Mouse (Mus musculus) liver, embryonic 14.5 days (tissue): ENCODE measurements around the gene Pgap3.

Experiments used
- CTCF ChIP-seq: IDR thresholded peaks from 2 replicates; pipeline ENCODE4 v1.5.1; 2016; ENCODE audit warnings: antibody characterized with exemption, low read depth, control low read depth
- EP300 ChIP-seq: IDR thresholded peaks from 2 replicates; pipeline ENCODE4 v1.6.1; 2016; ENCODE audit warnings: antibody characterized with exemption, low read depth

DNA sequence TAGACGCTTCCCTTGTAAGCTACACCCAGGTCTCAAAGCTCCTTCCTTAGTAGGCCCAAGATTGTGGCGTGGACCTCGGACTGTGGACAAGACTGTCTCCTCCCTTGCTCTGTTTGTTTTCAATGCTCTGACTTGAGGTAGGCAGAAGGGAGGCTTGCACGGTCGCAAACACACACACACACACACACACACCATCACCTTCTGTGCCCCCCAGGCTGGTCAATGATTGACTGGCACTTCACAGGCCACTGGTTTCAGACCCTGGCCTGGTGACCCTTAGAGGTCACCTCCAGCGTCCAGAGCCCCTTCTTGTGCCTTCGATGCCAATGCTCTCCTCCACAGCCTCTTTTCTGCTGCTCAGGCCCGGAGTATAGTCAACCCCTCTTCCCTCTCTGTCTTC is 8.6 kb upstream of the Pgap3 start:
- TF ChIP-seq CTCF, result no peak
- no peak for TF ChIP-seq EP300
